Mouse (Mus musculus): ENCODE results near the gene Wwox. TPM values are rescaled to one million over a fixed set of nuclear protein-coding genes. Genes with fewer than 3 reads are reported as not detected.

Wwox gene
- polyA plus RNA-seq, 1 experiment from 2014 or later, result 8.9 TPM

DNA sequence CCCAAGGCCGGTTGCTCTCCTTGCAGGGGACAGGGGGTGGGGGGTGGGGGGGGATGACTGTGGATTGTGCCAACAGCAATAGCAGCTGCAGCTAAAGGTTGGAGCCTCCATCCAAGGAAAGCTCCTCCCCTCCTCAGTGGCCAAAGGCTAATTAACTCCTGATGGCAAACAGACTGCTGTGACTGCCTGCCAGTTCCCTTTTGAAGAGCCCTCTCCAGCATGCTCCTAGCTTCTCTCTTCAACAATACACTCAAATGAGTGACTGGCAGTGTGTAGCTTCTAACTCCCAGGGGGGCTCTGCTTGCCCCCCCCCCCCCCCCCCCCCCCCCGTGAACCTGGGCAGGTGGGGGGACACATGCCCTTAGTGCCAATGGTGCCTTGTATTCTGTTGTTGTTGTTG is 747.4 kb downstream of the Wwox start:
- DNase-seq (ENCODE audit: low spot score) (peak; percentile 76), ATAC-seq (peak; percentile 72)
- H3K27ac ChIP-seq (ENCODE audit: low read depth, low read length), result no peak overlapping the region

DNA sequence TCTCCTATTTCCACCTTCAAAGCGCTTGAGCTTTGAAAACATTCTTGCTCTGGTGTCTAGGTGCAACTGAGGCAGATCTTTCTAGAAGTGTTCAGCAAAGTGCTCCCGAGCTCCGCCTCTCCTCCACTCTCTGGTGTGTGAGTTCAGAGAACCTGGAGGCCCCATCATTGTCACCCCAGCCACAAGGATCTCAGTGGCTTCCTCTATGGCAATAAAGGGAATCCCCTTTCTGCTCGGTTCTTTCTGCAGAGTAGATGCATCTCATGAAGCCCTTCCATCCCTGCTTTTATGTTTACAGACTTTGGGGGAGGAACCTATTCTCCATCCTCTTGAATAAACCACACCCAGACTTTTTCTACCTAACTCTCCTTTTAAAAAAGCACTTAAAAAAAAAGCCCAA is 749.0 kb downstream of the Wwox start:
- DNase-seq (ENCODE audit: low spot score), result no peak
- H3K9me3 ChIP-seq (replicated peaks; ENCODE audit: control insufficient read depth, low read length), result no peaks in the 10 kb centered on the region
- H3K27me3 ChIP-seq (replicated peaks; ENCODE audit: control insufficient read depth, insufficient read depth, low read length), result peaks cover 3% of the 10 kb centered on the region; the same call in 1 of the 2 replicates
- H3K4me2 ChIP-seq (ENCODE audit: low read length), result no peak overlapping the region
- H3K4me3 ChIP-seq (ENCODE audit: low read depth, low read length), result no peak overlapping the region
- no peaks in the 10 kb centered on the region for H3K4me1 ChIP-seq (ENCODE audit: control insufficient read depth, insufficient read depth, low read length)
- H3K9ac ChIP-seq (ENCODE audit: low read length), result no peak overlapping the region
- no peak overlapping the region for H3K27ac ChIP-seq (ENCODE audit: low read depth, low read length)
- WGBS, result 91% methylated on average over 4 of the region's 4 CpGs
- ATAC-seq, result no peak
- no peaks in the 10 kb centered on the region for H3K36me3 ChIP-seq (ENCODE audit: control insufficient read depth, insufficient read depth, low read length)

More for the DNA sequence above, 747.4 kb downstream of the Wwox start:
- no peaks in the 10 kb centered on the region for H3K36me3 ChIP-seq (ENCODE audit: control insufficient read depth, insufficient read depth, low read length)
- H3K27me3 ChIP-seq (replicated peaks; ENCODE audit: control insufficient read depth, insufficient read depth, low read length), result peaks cover 3% of the 10 kb centered on the region; the same call in 1 of the 2 replicates
- WGBS, result 5% methylated on average over 1 of the region's 2 CpGs
- H3K4me3 ChIP-seq (ENCODE audit: low read depth, low read length), result no peak overlapping the region
- no peak overlapping the region for H3K4me2 ChIP-seq (ENCODE audit: low read length)
- H3K9me3 ChIP-seq (replicated peaks; ENCODE audit: control insufficient read depth, low read length), result no peaks in the 10 kb centered on the region
- no peak overlapping the region for H3K9ac ChIP-seq (ENCODE audit: low read length)
- no peaks in the 10 kb centered on the region for H3K4me1 ChIP-seq (ENCODE audit: control insufficient read depth, insufficient read depth, low read length)

DNA sequence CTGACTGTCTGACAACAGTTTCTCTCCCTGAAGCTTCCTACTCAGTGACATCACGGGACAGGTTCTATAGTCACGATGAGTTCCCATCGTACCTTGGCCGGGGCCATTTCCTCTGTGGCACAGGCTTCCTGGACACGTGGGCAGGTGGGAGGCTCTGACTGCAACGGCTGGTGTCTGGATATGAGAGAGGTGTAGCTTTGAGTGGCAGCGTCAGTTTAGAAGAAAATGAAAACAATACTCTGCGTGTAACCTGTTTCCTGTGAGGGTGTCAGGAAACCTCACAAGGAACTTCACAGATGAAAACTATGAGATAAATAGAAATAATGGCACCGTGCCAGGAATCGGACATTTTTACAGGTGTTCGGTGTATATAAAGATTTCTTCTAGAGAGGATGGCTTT is 750.4 kb downstream of the Wwox start:
- ATAC-seq (no peak), DNase-seq (ENCODE audit: low spot score) (no peak)
- H3K9me3 ChIP-seq (replicated peaks; ENCODE audit: control insufficient read depth, low read length), result no peaks in the 10 kb centered on the region
- WGBS, result 89% methylated on average over 11 of the region's 11 CpGs
- H3K4me3 ChIP-seq (ENCODE audit: low read depth, low read length), result no peak overlapping the region
- no peaks in the 10 kb centered on the region for H3K36me3 ChIP-seq (ENCODE audit: control insufficient read depth, insufficient read depth, low read length)
- H3K4me1 ChIP-seq (ENCODE audit: control insufficient read depth, insufficient read depth, low read length), result no peaks in the 10 kb centered on the region
- no peak overlapping the region for H3K4me2 ChIP-seq (ENCODE audit: low read length)
- H3K9ac ChIP-seq (ENCODE audit: low read length), result no peak overlapping the region
- H3K27me3 ChIP-seq (replicated peaks; ENCODE audit: control insufficient read depth, insufficient read depth, low read length), result peaks cover 3% of the 10 kb centered on the region; the same call in 1 of the 2 replicates
- H3K27ac ChIP-seq (ENCODE audit: low read depth, low read length), result no peak overlapping the region

DNA sequence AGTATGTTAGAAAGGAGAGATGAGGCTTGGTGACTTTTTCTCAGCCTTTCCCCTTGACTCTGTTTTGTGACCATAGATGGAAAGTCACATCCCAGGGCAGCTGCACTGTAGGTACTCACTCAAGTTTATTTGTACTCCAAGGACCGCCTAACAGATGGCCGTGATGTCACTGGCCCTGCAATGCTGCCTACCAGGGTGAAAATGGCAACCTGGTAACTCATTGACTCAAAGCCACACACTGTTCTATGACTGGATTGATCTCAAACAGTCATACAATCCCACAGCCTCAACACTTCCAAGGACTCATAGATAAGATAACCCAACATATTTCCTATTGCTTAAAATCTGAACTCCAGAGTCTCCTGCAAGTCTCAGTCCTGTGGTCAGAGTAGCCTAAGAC is 754.3 kb downstream of the Wwox start:
- 88% methylated on average over 2 of the region's 2 CpGs for WGBS

DNA sequence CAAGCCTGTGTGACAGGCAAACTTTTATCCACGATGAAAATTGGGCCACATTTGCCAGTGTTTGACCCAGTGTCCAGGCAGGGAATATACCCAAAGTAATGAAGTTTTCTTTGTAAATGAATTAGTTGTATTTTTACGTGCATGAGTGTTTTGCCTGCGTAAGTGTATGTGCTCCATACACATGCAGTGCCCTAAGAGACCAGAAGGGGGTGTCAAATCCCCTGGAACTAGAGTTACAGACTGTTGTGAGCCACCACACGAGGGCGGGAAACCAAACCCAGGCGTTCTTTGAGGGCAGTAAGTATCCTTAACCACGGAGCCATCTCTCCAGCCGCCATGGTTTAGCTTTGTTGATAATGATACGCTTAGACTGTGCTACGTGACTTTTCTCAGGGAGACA is 755.9 kb downstream of the Wwox start:
- no peaks in the 10 kb centered on the region for H3K36me3 ChIP-seq (ENCODE audit: control insufficient read depth, insufficient read depth, low read length)
- peaks cover 6% of the 10 kb centered on the region; the same call in 1 of the 2 replicates for H3K4me1 ChIP-seq (ENCODE audit: control insufficient read depth, insufficient read depth, low read length)
- H3K27me3 ChIP-seq (replicated peaks; ENCODE audit: control insufficient read depth, insufficient read depth, low read length), result no peaks in the 10 kb centered on the region
- no peak overlapping the region for H3K9ac ChIP-seq (ENCODE audit: low read length)
- DNase-seq (ENCODE audit: low spot score), result no peak
- no peak overlapping the region for H3K4me2 ChIP-seq (ENCODE audit: low read length)
- 91% methylated on average over 10 of the region's 10 CpGs for WGBS
- no peak overlapping the region for H3K27ac ChIP-seq (ENCODE audit: low read depth, low read length)
- H3K4me3 ChIP-seq (ENCODE audit: low read depth, low read length), result no peak overlapping the region
- no peaks in the 10 kb centered on the region for H3K9me3 ChIP-seq (replicated peaks; ENCODE audit: control insufficient read depth, low read length)
- ATAC-seq, result no peak

More for the DNA sequence above, 754.3 kb downstream of the Wwox start:
- H3K36me3 ChIP-seq (ENCODE audit: control insufficient read depth, insufficient read depth, low read length), result no peaks in the 10 kb centered on the region
- H3K4me1 ChIP-seq (ENCODE audit: control insufficient read depth, insufficient read depth, low read length), result no peaks in the 10 kb centered on the region
- no peak overlapping the region for H3K9ac ChIP-seq (ENCODE audit: low read length)
- H3K4me3 ChIP-seq (ENCODE audit: low read depth, low read length), result no peak overlapping the region
- DNase-seq (ENCODE audit: low spot score) (no peak), ATAC-seq (no peak)
- no peak overlapping the region for H3K27ac ChIP-seq (ENCODE audit: low read depth, low read length)
- H3K27me3 ChIP-seq (replicated peaks; ENCODE audit: control insufficient read depth, insufficient read depth, low read length), result 0 out of 2 replicates have a peak, but pooled peaks cover 3% of the 10 kb centered on the region
- H3K4me2 ChIP-seq (ENCODE audit: low read length), result no peak overlapping the region
- no peaks in the 10 kb centered on the region for H3K9me3 ChIP-seq (replicated peaks; ENCODE audit: control insufficient read depth, low read length)

DNA sequence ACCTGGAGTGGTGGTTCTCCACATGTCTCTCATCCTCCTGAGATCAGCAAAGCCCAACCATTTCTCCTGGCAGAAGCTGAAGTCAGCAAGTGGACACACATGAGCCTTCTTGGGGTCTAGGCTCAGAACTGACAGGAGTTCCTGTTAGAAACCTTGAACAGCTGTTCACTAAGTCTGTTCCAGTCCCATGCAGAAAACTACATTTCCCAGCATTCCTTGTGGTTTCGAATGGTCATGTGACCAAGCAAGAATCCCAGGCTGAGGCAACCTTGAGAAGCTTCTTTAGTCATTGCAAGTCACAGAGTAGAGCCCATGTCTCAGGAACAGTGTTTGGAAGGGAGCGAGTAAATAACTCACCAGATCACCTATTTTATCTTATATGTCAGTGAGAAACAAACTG is 757.4 kb downstream of the Wwox start:
- Histone ChIP-seq H3K9me3 (replicated peaks; ENCODE audit: control insufficient read depth, low read length) (no peaks in the 10 kb centered on the region), H3K36me3 (ENCODE audit: control insufficient read depth, insufficient read depth, low read length) (no peaks in the 10 kb centered on the region), H3K27me3 (replicated peaks; ENCODE audit: control insufficient read depth, insufficient read depth, low read length) (no peaks in the 10 kb centered on the region), H3K9ac (ENCODE audit: low read length) (no peak overlapping the region), H3K4me2 (ENCODE audit: low read length) (no peak overlapping the region), H3K27ac (ENCODE audit: low read depth, low read length) (no peak overlapping the region), H3K4me3 (ENCODE audit: low read depth, low read length) (no peak overlapping the region), H3K4me1 (ENCODE audit: control insufficient read depth, insufficient read depth, low read length) (peaks cover 6% of the 10 kb centered on the region; the same call in 1 of the 2 replicates)
- ATAC-seq (peak; percentile 40; the same call in 1 of the 2 replicates), DNase-seq (ENCODE audit: low spot score) (peak; percentile 83)
- 69% methylated on average over 2 of the region's 2 CpGs for WGBS

DNA sequence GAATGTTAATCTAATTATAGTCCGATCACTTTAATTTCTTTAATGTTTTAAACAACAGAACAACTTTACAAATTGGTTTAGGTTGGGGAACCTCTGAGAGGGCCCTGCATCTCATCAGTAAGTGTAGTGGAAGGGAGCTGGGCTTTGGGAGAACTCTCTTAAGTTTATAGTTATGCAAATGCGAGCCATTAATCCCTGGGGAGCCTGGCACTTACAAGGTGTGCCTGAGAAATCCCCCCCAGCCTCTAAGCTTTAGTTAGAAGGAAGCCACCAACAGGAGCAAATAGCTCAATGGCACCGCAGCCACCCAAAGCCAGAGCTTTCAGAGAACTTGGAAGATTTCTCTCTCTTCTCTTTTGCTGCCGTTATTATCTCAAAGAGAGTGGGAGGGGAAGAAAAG is 759.7 kb downstream of the Wwox start:
- DNase-seq (ENCODE audit: low spot score), result peak; percentile 61
- 4% methylated on average over 4 of the region's 4 CpGs for WGBS
- ATAC-seq, result no peak

DNA sequence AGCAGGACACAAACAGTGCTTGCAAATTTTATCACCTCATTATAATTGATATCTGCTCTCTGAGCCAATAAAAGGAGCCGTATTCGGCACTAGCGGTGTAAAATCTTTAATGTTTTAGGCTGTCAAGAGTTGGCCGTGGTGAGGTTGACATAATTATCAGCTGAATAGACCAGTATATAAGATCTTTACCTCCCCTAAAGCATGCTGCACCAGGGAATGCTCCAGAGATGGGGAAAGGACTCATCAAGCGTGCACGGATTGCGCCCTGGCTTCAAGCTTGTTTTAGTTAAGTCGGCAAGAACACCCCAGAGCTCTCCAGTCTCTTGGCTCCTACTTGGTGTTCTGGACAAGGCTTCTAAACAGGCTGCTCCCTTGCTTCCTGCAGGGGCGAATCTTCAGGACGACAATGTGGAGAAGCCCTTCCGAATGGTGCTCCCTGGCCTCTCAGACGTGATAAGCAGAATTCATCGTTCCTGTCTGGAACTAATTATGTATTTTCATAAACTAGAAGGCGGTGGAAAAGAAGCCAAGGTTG is 760.2 kb downstream of the Wwox start:
- Histone ChIP-seq H3K4me1 (ENCODE audit: control insufficient read depth, insufficient read depth, low read length) (peaks cover 6% of the 10 kb centered on the region; the same call in 1 of the 2 replicates), H3K9ac (ENCODE audit: low read length) (no peak overlapping the region), H3K27ac (ENCODE audit: low read depth, low read length) (no peak overlapping the region), H3K4me2 (ENCODE audit: low read length) (no peak overlapping the region), H3K4me3 (ENCODE audit: low read depth, low read length) (no peak overlapping the region), H3K36me3 (ENCODE audit: control insufficient read depth, insufficient read depth, low read length) (no peaks in the 10 kb centered on the region), H3K27me3 (replicated peaks; ENCODE audit: control insufficient read depth, insufficient read depth, low read length) (no peaks in the 10 kb centered on the region; the same call in 1 of the 2 replicates), H3K9me3 (replicated peaks; ENCODE audit: control insufficient read depth, low read length) (no peaks in the 10 kb centered on the region)
- ATAC-seq (no peak), DNase-seq (ENCODE audit: low spot score) (peak; percentile 34)
- 12% methylated on average over 14 of the region's 14 CpGs for WGBS

More for the DNA sequence above, 759.7 kb downstream of the Wwox start:
- H3K27ac ChIP-seq (ENCODE audit: low read depth, low read length), result no peak overlapping the region
- no peaks in the 10 kb centered on the region; the same call in 1 of the 2 replicates for H3K27me3 ChIP-seq (replicated peaks; ENCODE audit: control insufficient read depth, insufficient read depth, low read length)
- H3K4me2 ChIP-seq (ENCODE audit: low read length), result no peak overlapping the region
- peaks cover 6% of the 10 kb centered on the region; the same call in 1 of the 2 replicates for H3K4me1 ChIP-seq (ENCODE audit: control insufficient read depth, insufficient read depth, low read length)
- H3K9me3 ChIP-seq (replicated peaks; ENCODE audit: control insufficient read depth, low read length), result no peaks in the 10 kb centered on the region
- no peak overlapping the region for H3K4me3 ChIP-seq (ENCODE audit: low read depth, low read length)
- no peak overlapping the region for H3K9ac ChIP-seq (ENCODE audit: low read length)
- no peaks in the 10 kb centered on the region for H3K36me3 ChIP-seq (ENCODE audit: control insufficient read depth, insufficient read depth, low read length)

DNA sequence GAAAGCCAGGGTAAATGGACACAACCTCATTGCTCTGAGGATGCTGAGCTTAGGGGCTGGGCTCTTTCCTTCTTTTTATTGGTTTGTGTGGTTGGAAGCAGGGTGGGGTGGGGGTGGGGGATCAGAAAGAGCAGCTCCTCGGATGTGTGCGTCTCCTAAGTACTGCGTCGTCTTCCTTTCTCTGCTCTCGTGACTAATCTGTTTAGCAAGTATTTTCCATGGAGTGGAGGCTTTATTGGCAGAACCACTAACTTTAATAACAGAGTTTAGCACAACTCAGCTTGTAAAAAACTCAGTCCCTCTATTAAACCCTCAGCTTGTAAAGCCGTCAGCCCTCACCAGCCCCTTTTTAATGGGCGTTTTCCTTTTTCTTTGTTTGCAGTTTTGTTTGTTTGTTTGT is 762.3 kb downstream of the Wwox start:
- H3K4me2 ChIP-seq (ENCODE audit: low read length), result no peak overlapping the region
- ATAC-seq (no peak), DNase-seq (ENCODE audit: low spot score) (no peak)
- H3K9ac ChIP-seq (ENCODE audit: low read length), result no peak overlapping the region
- peaks cover 3% of the 10 kb centered on the region; the same call in 1 of the 2 replicates for H3K27me3 ChIP-seq (replicated peaks; ENCODE audit: control insufficient read depth, insufficient read depth, low read length)
- WGBS, result 45% methylated on average over 7 of the region's 7 CpGs
- H3K36me3 ChIP-seq (ENCODE audit: control insufficient read depth, insufficient read depth, low read length), result no peaks in the 10 kb centered on the region
- H3K4me1 ChIP-seq (ENCODE audit: control insufficient read depth, insufficient read depth, low read length), result peaks cover 6% of the 10 kb centered on the region; the same call in 1 of the 2 replicates
- H3K9me3 ChIP-seq (replicated peaks; ENCODE audit: control insufficient read depth, low read length), result no peaks in the 10 kb centered on the region
- H3K4me3 ChIP-seq (ENCODE audit: low read depth, low read length), result no peak overlapping the region
- H3K27ac ChIP-seq (ENCODE audit: low read depth, low read length), result no peak overlapping the region
